Comparison of ENCODE assay signal across 25 mouse cellular contexts in the genomic region with DNA sequence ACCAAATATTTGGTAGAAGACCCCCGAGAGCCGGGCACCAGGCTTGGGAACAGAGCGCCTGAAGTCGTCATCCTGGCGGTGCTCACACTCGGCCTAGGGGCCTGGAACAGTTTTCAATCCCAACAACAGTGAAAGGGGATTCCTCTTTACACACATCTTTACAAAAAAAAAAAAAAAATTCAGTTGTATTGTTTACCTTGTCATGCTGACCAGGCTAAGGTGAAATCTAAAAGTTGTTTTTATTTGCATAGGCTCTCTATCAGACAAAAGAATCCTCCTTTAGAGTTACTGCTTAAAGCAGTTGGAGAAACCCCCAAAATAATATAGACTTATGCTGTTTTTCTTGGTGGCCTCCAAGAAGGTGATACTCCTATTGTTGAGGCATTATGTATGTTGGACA. TPM values are rescaled to one million over a fixed set of nuclear protein-coding genes. Genes with fewer than 3 reads are reported as not detected.
DNase-seq lines count a peak whose midpoint lies in the region; ATAC-seq and TF ChIP-seq lines count a peak whose summit lies in the region.
"Had no signal": no experiment of that assay in that cellular context is flagged by ENCODE, and none has a peak within 500 bp of the region (broad histone marks: within the 10 kb centered on the region; RNA-seq: fewer than 3 reads in every experiment).

Gm9774 (minus strand) TSS at position 101 of the 400 bp plus-strand sequence.

- 91% methylated on average over 6 of the region's 6 CpGs for WGBS in forebrain, embryonic 13.5 days
- WGBS in forebrain, embryonic 15.5 days, result 90% methylated on average over 6 of the region's 6 CpGs
- 93% methylated on average over 6 of the region's 6 CpGs for WGBS in midbrain, embryonic 10.5 days
- WGBS in midbrain, embryonic 14.5 days, result 97% methylated on average over 6 of the region's 6 CpGs
- WGBS in embryonic facial prominence, embryonic 13.5 days, result 86% methylated on average over 6 of the region's 6 CpGs
- 88% methylated on average over 6 of the region's 6 CpGs for WGBS in lung, postnatal 0 days

- no peaks in the 10 kb centered on the region for H3K4me1 ChIP-seq in forebrain, embryonic 13.5 days
- no peaks in the 10 kb centered on the region for H3K4me1 ChIP-seq in forebrain, embryonic 15.5 days
- no peaks in the 10 kb centered on the region for H3K4me1 ChIP-seq in midbrain, embryonic 10.5 days
- H3K4me1 ChIP-seq in midbrain, embryonic 14.5 days (ENCODE audit: control insufficient read depth, insufficient read depth, low read length), result no peaks in the 10 kb centered on the region
- H3K4me1 ChIP-seq in embryonic facial prominence, embryonic 13.5 days, result no peaks in the 10 kb centered on the region
- H3K4me1 ChIP-seq in lung, postnatal 0 days (ENCODE audit: insufficient read depth, low read depth, low read length), result no peaks in the 10 kb centered on the region
- H3K4me1 ChIP-seq: liver, embryonic 12.5 days; midbrain, embryonic 12.5 days; neural tube, embryonic 15.5 days had no signal

- no peak within 1 kb of the TSS for H3K27ac ChIP-seq in forebrain, embryonic 13.5 days
- H3K27ac ChIP-seq in forebrain, embryonic 15.5 days (replicated peaks), result no peak within 1 kb of the TSS
- H3K27ac ChIP-seq in midbrain, embryonic 10.5 days (replicated peaks), result no peak within 1 kb of the TSS
- no peak within 1 kb of the TSS for H3K27ac ChIP-seq in midbrain, embryonic 14.5 days (replicated peaks; ENCODE audit: low read depth, low read length)
- no peak within 1 kb of the TSS for H3K27ac ChIP-seq in embryonic facial prominence, embryonic 13.5 days
- no peak within 1 kb of the TSS for H3K27ac ChIP-seq in left cerebral cortex, adult 2 months
- H3K27ac ChIP-seq in lung, postnatal 0 days (ENCODE audit: low read length), result no peak within 1 kb of the TSS
- H3K27ac ChIP-seq: hindbrain, embryonic 14.5 days; liver, embryonic 12.5 days; midbrain, embryonic 12.5 days; neural tube, embryonic 15.5 days had no signal

- TF ChIP-seq EP300 in lung, postnatal 0 days (IDR thresholded peaks at IDR 0.05), result no peak

- TF ChIP-seq CTCF in left cerebral cortex, adult 2 months (IDR thresholded peaks at IDR 0.05), result no peak
- no peak for TF ChIP-seq CTCF in lung, postnatal 0 days (IDR thresholded peaks at IDR 0.05)

- no peak within 1 kb of the TSS for H3K4me2 ChIP-seq in forebrain, embryonic 13.5 days
- H3K4me2 ChIP-seq in forebrain, embryonic 15.5 days (replicated peaks), result no peak within 1 kb of the TSS
- H3K4me2 ChIP-seq in midbrain, embryonic 14.5 days (ENCODE audit: low read length), result no peak within 1 kb of the TSS
- no peak within 1 kb of the TSS for H3K4me2 ChIP-seq in embryonic facial prominence, embryonic 13.5 days
- H3K4me2 ChIP-seq in lung, postnatal 0 days (replicated peaks; ENCODE audit: low read depth, low read length), result no peak within 1 kb of the TSS
- H3K4me2 ChIP-seq: hindbrain, embryonic 14.5 days; liver, embryonic 12.5 days; midbrain, embryonic 12.5 days; neural tube, embryonic 15.5 days had no signal

- H3K36me3 ChIP-seq in forebrain, embryonic 13.5 days (ENCODE audit: poor library complexity, severe bottlenecking), result no peaks in the 10 kb centered on the region
- no peaks in the 10 kb centered on the region for H3K36me3 ChIP-seq in forebrain, embryonic 15.5 days
- no peaks in the 10 kb centered on the region for H3K36me3 ChIP-seq in midbrain, embryonic 10.5 days
- H3K36me3 ChIP-seq in midbrain, embryonic 14.5 days (ENCODE audit: control insufficient read depth, insufficient read depth, low read length), result no peaks in the 10 kb centered on the region
- no peaks in the 10 kb centered on the region for H3K36me3 ChIP-seq in embryonic facial prominence, embryonic 13.5 days
- no peaks in the 10 kb centered on the region for H3K36me3 ChIP-seq in lung, postnatal 0 days (ENCODE audit: insufficient read depth, low read length)
- H3K36me3 ChIP-seq: liver, embryonic 12.5 days; midbrain, embryonic 12.5 days; neural tube, embryonic 15.5 days had no signal

- no peaks in the 10 kb centered on the region for H3K27me3 ChIP-seq in forebrain, embryonic 13.5 days
- no peaks in the 10 kb centered on the region for H3K27me3 ChIP-seq in forebrain, embryonic 15.5 days
- no peaks in the 10 kb centered on the region for H3K27me3 ChIP-seq in midbrain, embryonic 10.5 days (ENCODE audit: low read depth, poor library complexity, severe bottlenecking)
- H3K27me3 ChIP-seq in midbrain, embryonic 14.5 days (ENCODE audit: control insufficient read depth, insufficient read depth, low read length), result no peaks in the 10 kb centered on the region
- no peaks in the 10 kb centered on the region for H3K27me3 ChIP-seq in embryonic facial prominence, embryonic 13.5 days
- H3K27me3 ChIP-seq in lung, postnatal 0 days (replicated peaks; ENCODE audit: insufficient read depth, low read length), result no peaks in the 10 kb centered on the region
- H3K27me3 ChIP-seq: liver, embryonic 12.5 days; midbrain, embryonic 12.5 days; neural tube, embryonic 15.5 days had no signal

- H3K9ac ChIP-seq in forebrain, embryonic 13.5 days, result no peak within 1 kb of the TSS
- H3K9ac ChIP-seq in forebrain, embryonic 15.5 days (replicated peaks), result no peak within 1 kb of the TSS
- H3K9ac ChIP-seq in midbrain, embryonic 14.5 days (replicated peaks; ENCODE audit: low read length), result no peak within 1 kb of the TSS
- H3K9ac ChIP-seq in embryonic facial prominence, embryonic 13.5 days, result no peak within 1 kb of the TSS
- H3K9ac ChIP-seq in lung, postnatal 0 days (replicated peaks; ENCODE audit: low read depth), result no peak within 1 kb of the TSS
- H3K9ac ChIP-seq: hindbrain, embryonic 14.5 days; liver, embryonic 12.5 days; midbrain, embryonic 12.5 days; neural tube, embryonic 15.5 days had no signal

- ATAC-seq in forebrain, embryonic 13.5 days, result no peak
- no peak for ATAC-seq in forebrain, embryonic 15.5 days (replicated peaks)
- ATAC-seq in midbrain, embryonic 14.5 days (ENCODE audit: low FRiP score, low TSS enrichment), result no peak
- no peak for ATAC-seq in embryonic facial prominence, embryonic 13.5 days (ENCODE audit: insufficient number of reproducible peaks, insufficient read depth, low FRiP score, low TSS enrichment, low read depth)
- ATAC-seq in lung, postnatal 0 days, result no peak
- ATAC-seq: CD4-positive, CD25-positive, alpha-beta regulatory T cell, adult 4 months; forebrain, embryonic 14.5 days; intestine, embryonic 16.5 days; liver, embryonic 12.5 days had no signal

- H3K4me3 ChIP-seq in forebrain, embryonic 13.5 days, result no peak within 1 kb of the TSS
- H3K4me3 ChIP-seq in forebrain, embryonic 15.5 days, result no peak within 1 kb of the TSS
- no peak within 1 kb of the TSS for H3K4me3 ChIP-seq in midbrain, embryonic 10.5 days
- H3K4me3 ChIP-seq in midbrain, embryonic 14.5 days (replicated peaks; ENCODE audit: low read depth, low read length), result no peak within 1 kb of the TSS
- no peak within 1 kb of the TSS for H3K4me3 ChIP-seq in embryonic facial prominence, embryonic 13.5 days
- H3K4me3 ChIP-seq in left cerebral cortex, adult 2 months, result no peak within 1 kb of the TSS
- no peak within 1 kb of the TSS for H3K4me3 ChIP-seq in lung, postnatal 0 days (ENCODE audit: low read depth, low read length)
- H3K4me3 ChIP-seq: liver, embryonic 12.5 days; midbrain, embryonic 12.5 days; neural tube, embryonic 15.5 days had no signal

- no peak for DNase-seq in midbrain, embryonic 10.5 days (ENCODE audit: low spot score)
- DNase-seq in midbrain, embryonic 14.5 days, result no peak
- DNase-seq in left cerebral cortex, adult 2 months (ENCODE audit: extremely low spot score in 1 of 2, low spot score in 2 of 2), result no peak
- DNase-seq in lung, postnatal 0 days (ENCODE audit: low spot score), result no peak
- DNase-seq: adrenal gland, adult 2 months; cerebellum, adult 11 months; cerebellum, postnatal 14 days; embryo, embryonic 11 days; gastrocnemius, postnatal 25 days; kidney, postnatal 4 days; layer of hippocampus, adult 9-11 months; lung, adult 2 months; lung, postnatal 36 days; retina, postnatal 1 day; thymus, postnatal 14 days had no signal

- H3K9me3 ChIP-seq in forebrain, embryonic 13.5 days (replicated peaks), result no peaks in the 10 kb centered on the region
- H3K9me3 ChIP-seq in forebrain, embryonic 15.5 days, result no peaks in the 10 kb centered on the region
- H3K9me3 ChIP-seq in midbrain, embryonic 10.5 days (replicated peaks), result no peaks in the 10 kb centered on the region
- H3K9me3 ChIP-seq in midbrain, embryonic 14.5 days (ENCODE audit: control insufficient read depth, low read length), result no peaks in the 10 kb centered on the region
- no peaks in the 10 kb centered on the region for H3K9me3 ChIP-seq in embryonic facial prominence, embryonic 13.5 days
- H3K9me3 ChIP-seq in lung, postnatal 0 days (ENCODE audit: low read length), result no peaks in the 10 kb centered on the region
- H3K9me3 ChIP-seq: liver, embryonic 12.5 days; midbrain, embryonic 12.5 days; neural tube, embryonic 15.5 days had no signal

- intact Hi-C loops in left cerebral cortex, adult 2 months (cut with DNase I), result no loop called here

RNA-seq across cellular contexts. Expression of gene Gm9774, which starts in this region (rescaled TPM):
- polyA plus RNA-seq in forebrain, embryonic 13.5 days (2015; fragmentation: Nextera tagmentation; extraction: Ambion mirVana), result 10.3 and 12.2 TPM in 2 replicates
- polyA plus RNA-seq in forebrain, embryonic 15.5 days (2015; fragmentation: Nextera tagmentation; extraction: Ambion mirVana), result 6.7 and 7.1 TPM in 2 replicates
- polyA plus RNA-seq in midbrain, embryonic 10.5 days (2016; fragmentation: Nextera tagmentation; extraction: Ambion mirVana), result 9.1 and 11.4 TPM in 2 replicates
- polyA plus RNA-seq in midbrain, embryonic 14.5 days (2014; fragmentation: Nextera tagmentation; extraction: Ambion mirVana), result 6.2 and 6.3 TPM in 2 replicates
- 10.1 and 18.9 TPM in 2 replicates for polyA plus RNA-seq in embryonic facial prominence, embryonic 13.5 days (2015; fragmentation: Nextera tagmentation; extraction: Ambion mirVana)
- total RNA-seq in left cerebral cortex, adult 2 months (2021), result 1 to 10 TPM in 1 of 2 experiments, under 1 TPM in 1; 0.98 to 3.2 TPM
- 7.4 TPM in 2 replicates for polyA plus RNA-seq in lung, postnatal 0 days (2015; fragmentation: Nextera tagmentation; extraction: Ambion mirVana)
